Mouse (Mus musculus): Measurements from ENCODE around the gene Wtap. TPM values are rescaled to one million over a fixed set of nuclear protein-coding genes. Genes with fewer than 3 reads are reported as not detected.
A peak's percentile ranks its signal among the peaks of the same experiment; 100 is the strongest.
"Not testable (repeated sequence)": the region's sequence is repeated elsewhere in the genome, so short reads cannot be mapped to it uniquely, and the experiment has no call there.

Wtap gene
- polyA plus RNA-seq, 1 experiment: 19.4 TPM

DNA sequence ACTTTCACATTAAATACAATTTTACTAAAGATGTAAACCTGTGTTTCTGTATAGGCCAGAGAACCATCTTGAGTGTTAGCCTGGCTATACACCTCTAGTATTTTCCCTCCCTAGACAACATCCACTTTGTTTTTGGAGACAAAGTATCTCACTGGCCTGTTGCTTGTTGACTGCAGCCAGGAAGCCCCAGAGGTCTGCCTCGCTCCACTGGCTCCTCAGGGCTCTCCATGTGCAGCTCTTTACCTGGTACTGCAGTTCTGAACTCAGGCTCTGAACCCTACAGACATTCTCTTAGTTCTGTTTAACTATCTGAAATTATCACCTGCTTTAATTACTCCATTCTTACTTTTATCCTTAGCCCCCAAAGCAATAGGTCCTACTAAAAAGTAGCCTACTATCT lies 15.4 kb downstream of the Wtap start:
- DNase-seq: no peak
- WGBS: 95% methylated on average over 1 of the region's 1 CpGs
- TF ChIP-seq CTCF (IDR thresholded peaks at IDR 0.05; ENCODE audit: insufficient read depth, low read length): no peak
- no peak for TF ChIP-seq POLR2A (IDR thresholded peaks at IDR 0.05; ENCODE audit: borderline replicate concordance, extremely low read depth, low read depth, low read length)
- H3K4me3 ChIP-seq (replicated peaks; ENCODE audit: extremely low read depth, low read depth, low read length): no peak overlapping the region
- no peaks in the 10 kb centered on the region for H3K4me1 ChIP-seq (ENCODE audit: control insufficient read depth, insufficient read depth, low read length)

DNA sequence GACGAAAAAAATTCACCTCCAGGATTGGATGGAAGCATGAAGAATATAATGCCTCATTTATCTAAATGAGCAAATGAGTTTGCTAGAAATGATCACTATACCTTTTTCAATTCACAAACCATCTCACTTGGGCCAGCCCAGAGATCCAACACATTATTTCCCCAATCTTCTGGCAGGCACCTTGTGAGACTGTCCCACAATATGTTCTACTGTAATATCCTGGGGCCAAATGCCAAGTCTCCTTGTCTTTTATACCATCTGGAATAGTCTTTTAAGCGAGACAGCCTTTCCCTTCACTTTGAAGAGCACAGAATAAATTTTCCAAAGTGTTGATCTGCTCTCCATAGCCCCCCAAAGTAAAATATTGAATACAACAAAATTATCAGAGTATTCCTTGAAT lies 20.1 kb downstream of the Wtap start:
- TF ChIP-seq POLR2A (IDR thresholded peaks at IDR 0.05; ENCODE audit: borderline replicate concordance, extremely low read depth, low read depth, low read length): no peak
- TF ChIP-seq CTCF (IDR thresholded peaks at IDR 0.05; ENCODE audit: insufficient read depth, low read length): no peak
- no peak for DNase-seq
- Histone ChIP-seq H3K4me1 (ENCODE audit: control insufficient read depth, insufficient read depth, low read length) (no peaks in the 10 kb centered on the region), H3K4me3 (replicated peaks; ENCODE audit: extremely low read depth, low read depth, low read length) (no peak overlapping the region)
- 68% methylated on average over 2 of the region's 2 CpGs for WGBS

DNA sequence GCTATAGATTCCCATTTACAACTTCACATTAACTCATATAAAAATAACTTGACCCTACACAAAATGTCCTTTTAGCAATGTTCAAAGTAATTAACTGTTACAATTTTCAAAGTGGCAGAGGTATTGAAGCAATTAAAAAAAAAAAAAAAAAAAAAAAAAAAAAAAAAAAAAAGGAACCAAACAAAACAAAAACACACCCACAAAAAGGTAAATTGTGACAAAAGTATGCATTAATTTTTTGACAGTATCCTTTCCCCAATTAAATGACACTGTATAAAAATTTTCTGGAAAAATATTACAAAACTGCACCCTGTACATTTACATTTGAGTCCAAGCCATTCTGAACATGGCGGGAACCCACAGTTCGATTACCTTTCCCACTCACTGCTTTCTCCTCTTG lies 26.8 kb downstream of the Wtap start:
- no peak for TF ChIP-seq CTCF (IDR thresholded peaks at IDR 0.05; ENCODE audit: insufficient read depth, low read length)
- TF ChIP-seq POLR2A (IDR thresholded peaks at IDR 0.05; ENCODE audit: borderline replicate concordance, extremely low read depth, low read depth, low read length): no peak
- DNase-seq: no peak
- Histone ChIP-seq H3K4me1 (ENCODE audit: control insufficient read depth, insufficient read depth, low read length) (peaks cover 2% of the 10 kb centered on the region; the same call in 1 of the 2 replicates), H3K4me3 (replicated peaks; ENCODE audit: extremely low read depth, low read depth, low read length) (no peak overlapping the region)
- 85% methylated on average over 2 of the region's 2 CpGs for WGBS

DNA sequence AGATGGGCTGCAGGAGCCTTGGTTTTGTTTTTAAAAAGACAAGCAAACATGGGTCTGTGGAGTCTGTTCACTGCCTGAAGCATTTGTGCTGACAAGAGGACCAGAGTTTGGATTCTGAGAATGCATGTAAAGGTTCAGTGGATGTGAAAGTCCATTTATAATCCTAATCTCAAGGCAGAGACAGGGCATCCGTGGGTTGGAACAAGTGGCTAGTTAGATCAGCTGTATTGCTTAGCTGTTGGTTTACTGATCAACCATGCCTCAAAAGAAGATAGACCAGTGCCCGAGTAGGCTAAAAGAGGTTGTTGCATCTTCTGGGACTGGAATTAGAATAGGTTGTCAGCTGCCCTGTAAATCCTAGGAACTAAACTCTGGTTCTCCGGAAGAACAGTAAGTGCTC lies 30.5 kb downstream of the Wtap start:
- TF ChIP-seq POLR2A (IDR thresholded peaks at IDR 0.05; ENCODE audit: borderline replicate concordance, extremely low read depth, low read depth, low read length) (no peak), CTCF (IDR thresholded peaks at IDR 0.05; ENCODE audit: insufficient read depth, low read length) (no peak)
- no peak for DNase-seq
- no peak overlapping the region for H3K4me3 ChIP-seq (replicated peaks; ENCODE audit: extremely low read depth, low read depth, low read length)
- WGBS: 58% methylated on average over 3 of the region's 3 CpGs
- H3K4me1 ChIP-seq (ENCODE audit: control insufficient read depth, insufficient read depth, low read length): peaks cover 2% of the 10 kb centered on the region; the same call in 1 of the 2 replicates

DNA sequence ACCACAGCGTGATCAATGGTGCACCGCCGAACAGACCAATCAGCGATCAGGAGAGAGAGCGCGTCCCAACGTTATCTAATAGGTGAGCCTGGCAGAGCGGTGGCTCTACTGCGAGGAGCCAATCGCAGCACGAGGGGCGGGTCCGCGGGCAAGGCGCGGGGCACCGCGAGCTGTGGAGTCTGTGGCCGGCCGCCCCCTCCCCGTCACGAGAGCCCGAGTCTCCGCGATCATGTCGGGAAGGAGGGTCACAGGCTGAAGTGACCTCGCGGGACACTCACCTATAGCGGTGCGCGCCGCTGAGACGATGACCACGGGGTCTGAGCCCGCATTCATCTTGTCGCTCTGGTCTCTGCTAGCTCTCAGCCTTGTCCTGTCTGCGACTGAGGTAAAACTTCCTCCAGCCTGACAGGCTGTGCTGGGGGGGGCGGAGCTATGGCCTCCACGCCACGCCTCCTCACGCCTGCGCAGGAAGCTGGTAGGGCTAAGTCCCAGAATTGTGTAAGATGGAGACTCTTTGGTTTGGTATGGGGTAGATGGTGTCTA lies 33.6 kb downstream of the Wtap start, which contains the start of gene Acat2:
Gene Acat2, minus strand, starts transcription at position 417 of the 543 bp plus-strand sequence.
- TF ChIP-seq POLR2A (IDR thresholded peaks at IDR 0.05; ENCODE audit: borderline replicate concordance, extremely low read depth, low read depth, low read length) (peak; percentile 92), CTCF (IDR thresholded peaks at IDR 0.05; ENCODE audit: insufficient read depth, low read length) (no peak)
- DNase-seq: peak; percentile 93
- WGBS: under 1% methylated on average over 42 of the region's 42 CpGs

DNA sequence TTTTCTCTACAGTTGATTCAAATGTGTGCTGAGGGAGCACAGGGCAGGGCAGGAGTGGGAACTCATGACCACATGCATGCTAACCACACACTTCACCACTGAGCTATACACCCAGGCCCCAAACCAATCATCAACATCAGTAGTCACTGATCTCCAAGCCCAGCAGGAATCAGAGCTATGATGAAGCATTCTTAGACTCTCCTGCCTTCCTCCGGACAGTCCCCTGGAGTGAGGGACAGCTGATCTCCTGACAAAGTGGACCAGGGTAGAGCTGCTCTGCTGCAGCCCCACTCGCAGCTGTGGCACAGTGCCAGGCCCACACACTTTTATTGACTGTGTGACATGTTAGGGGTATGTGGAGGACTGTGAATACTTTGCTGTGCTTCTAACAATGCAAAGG lies 34.6 kb downstream of the Wtap start:
- DNase-seq; H3K4me1 ChIP-seq (ENCODE audit: control insufficient read depth, insufficient read depth, low read length); H3K4me3 ChIP-seq (replicated peaks; ENCODE audit: extremely low read depth, low read depth, low read length): not testable (repeated sequence)
- WGBS: 15% methylated on average over 2 of the region's 2 CpGs

More for the DNA sequence above, 33.6 kb downstream of the Wtap start, which contains the start of gene Acat2:
- H3K4me1 ChIP-seq (ENCODE audit: control insufficient read depth, insufficient read depth, low read length): peaks cover 2% of the 10 kb centered on the region; the same call in 1 of the 2 replicates
- peak within 1 kb of the TSS; percentile 90 for H3K4me3 ChIP-seq (replicated peaks; ENCODE audit: extremely low read depth, low read depth, low read length)

DNA sequence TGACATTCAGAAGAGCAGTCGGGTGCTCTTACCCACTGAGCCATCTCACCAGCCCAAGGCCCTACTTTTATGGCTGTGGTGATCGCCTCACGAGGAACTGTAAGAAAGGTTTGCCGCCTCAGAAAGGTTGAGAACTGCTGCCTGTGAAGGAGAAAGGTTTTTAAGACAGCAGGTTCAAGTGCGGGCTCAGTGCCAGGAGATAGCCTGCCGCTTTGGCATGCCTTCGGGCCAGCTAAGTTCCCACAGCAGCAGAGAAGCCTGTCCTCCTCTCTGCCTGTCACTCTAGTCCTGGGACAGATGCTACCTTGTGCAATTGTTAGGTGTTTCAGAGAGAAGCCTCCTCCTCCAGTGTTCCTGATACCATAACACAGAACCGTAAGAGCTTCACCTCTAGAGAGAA lies 37.3 kb downstream of the Wtap start:
- Histone ChIP-seq H3K4me3 (replicated peaks; ENCODE audit: extremely low read depth, low read depth, low read length) (no peak overlapping the region), H3K4me1 (ENCODE audit: control insufficient read depth, insufficient read depth, low read length) (no peaks in the 10 kb centered on the region)
- no peak for DNase-seq
- WGBS: 87% methylated on average over 8 of the region's 8 CpGs
- TF ChIP-seq CTCF (IDR thresholded peaks at IDR 0.05; ENCODE audit: insufficient read depth, low read length) (no peak), POLR2A (IDR thresholded peaks at IDR 0.05; ENCODE audit: borderline replicate concordance, extremely low read depth, low read depth, low read length) (no peak)

DNA sequence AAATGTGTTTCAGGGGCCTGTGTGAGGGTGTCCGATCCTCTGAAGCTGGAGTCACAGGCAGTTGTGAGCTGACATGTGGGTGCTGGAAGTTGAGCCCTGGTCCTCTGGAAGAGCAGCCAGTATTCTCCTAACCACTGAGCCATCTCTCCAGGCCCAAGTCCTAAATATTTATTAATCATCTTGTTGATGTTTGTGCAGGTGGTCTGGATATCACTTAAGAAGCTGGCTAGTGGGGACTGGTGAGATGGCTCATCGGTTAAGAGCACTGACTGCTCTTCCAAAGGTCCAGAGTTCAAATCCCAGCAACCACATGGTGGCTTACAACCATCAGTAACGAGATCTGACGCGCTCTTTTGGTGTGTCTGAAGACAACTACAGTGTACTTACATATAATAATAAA lies 44.3 kb downstream of the Wtap start:
- Histone ChIP-seq H3K4me1 (ENCODE audit: control insufficient read depth, insufficient read depth, low read length) (no peaks in the 10 kb centered on the region), H3K4me3 (replicated peaks; ENCODE audit: extremely low read depth, low read depth, low read length) (no peak overlapping the region)
- no peak for DNase-seq
- WGBS: 89% methylated on average over 5 of the region's 5 CpGs
- no peak for TF ChIP-seq POLR2A (IDR thresholded peaks at IDR 0.05; ENCODE audit: borderline replicate concordance, extremely low read depth, low read depth, low read length)
- TF ChIP-seq CTCF (IDR thresholded peaks at IDR 0.05; ENCODE audit: insufficient read depth, low read length): no peak

DNA sequence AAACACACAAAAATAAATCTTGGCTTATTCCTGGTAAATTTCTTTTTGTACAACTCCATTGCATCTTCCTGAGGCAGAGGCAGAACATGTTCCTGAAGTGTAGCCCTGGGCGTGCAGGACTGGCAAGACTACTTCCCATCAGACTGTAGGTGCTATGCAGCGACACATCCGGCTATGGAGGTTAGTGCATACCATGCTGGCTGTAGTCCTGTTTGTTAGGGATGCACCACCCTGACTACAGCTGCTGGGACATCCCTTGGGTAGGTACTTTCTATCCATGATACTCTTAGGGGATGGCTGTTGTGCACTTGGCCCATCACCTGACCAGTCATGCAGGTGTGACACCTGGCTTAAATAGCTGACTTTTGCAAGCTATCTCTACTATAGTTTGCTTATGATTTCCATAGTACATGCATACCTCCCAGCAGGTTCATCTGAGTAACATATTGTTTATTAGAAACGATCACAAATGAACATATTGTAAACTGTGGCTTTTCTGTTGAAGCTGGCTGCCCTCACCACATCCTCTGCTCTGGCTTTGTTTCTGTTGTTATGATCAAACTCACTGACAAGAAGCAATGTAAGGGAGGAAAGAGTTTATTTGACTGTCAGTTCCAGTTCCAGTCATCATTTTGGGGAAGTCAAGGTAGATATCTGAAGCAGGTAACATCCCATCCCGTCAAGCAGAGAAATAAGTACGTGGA lies 51.4 kb downstream of the Wtap start:
- no peak for TF ChIP-seq POLR2A (IDR thresholded peaks at IDR 0.05; ENCODE audit: borderline replicate concordance, extremely low read depth, low read depth, low read length)
- no peak for TF ChIP-seq CTCF (IDR thresholded peaks at IDR 0.05; ENCODE audit: insufficient read depth, low read length)
- H3K4me1 ChIP-seq (ENCODE audit: control insufficient read depth, insufficient read depth, low read length): no peaks in the 10 kb centered on the region; the same call in 1 of the 2 replicates
- H3K4me3 ChIP-seq (replicated peaks; ENCODE audit: extremely low read depth, low read depth, low read length): no peak overlapping the region
- WGBS: 87% methylated on average over 6 of the region's 6 CpGs
- DNase-seq: no peak
